Comparison of ENCODE assay signal across 11 mouse cellular contexts in genomic region chr12:106226776-106227562, GRCm38 (mm10).
DNase-seq lines count a peak whose midpoint lies in the region; ATAC-seq and TF ChIP-seq lines count a peak whose summit lies in the region.
"Had no signal": no experiment of that assay in that cellular context is flagged by ENCODE, and none has a peak within 500 bp of the region (broad histone marks: within the 10 kb centered on the region; RNA-seq: fewer than 3 reads in every experiment).

No protein-coding gene starts in this region.

- TF ChIP-seq POLR2A in limb, embryonic 14.5 days (IDR thresholded peaks at IDR 0.05; ENCODE audit: borderline replicate concordance, extremely low read depth, insufficient read depth, insufficient read length): no peak

- intact Hi-C loops in left cerebral cortex, adult 2 months (cut with DNase I): no loop called here
- intact Hi-C loops in left cerebral cortex, postnatal 36 days (cut with DNase I): no loop called here

- H3K27me3 ChIP-seq in forebrain, embryonic 10.5 days (ENCODE audit: poor library complexity, severe bottlenecking): peaks cover 34% of the 10 kb centered on the region
- no peaks in the 10 kb centered on the region for H3K27me3 ChIP-seq in limb, embryonic 14.5 days (ENCODE audit: control insufficient read depth, insufficient read depth, low read length)
- no peaks in the 10 kb centered on the region for H3K27me3 ChIP-seq in stomach, embryonic 16.5 days (ENCODE audit: control insufficient read depth, insufficient read depth, low read length)
- H3K27me3 ChIP-seq: liver, embryonic 13.5 days had no signal

- no peak for DNase-seq in left cerebral cortex, adult 2 months (ENCODE audit: extremely low spot score in 1 of 2, low spot score in 2 of 2)
- no peak for DNase-seq in left cerebral cortex, postnatal 36 days (ENCODE audit: low spot score in 2 of 2)
- DNase-seq in forebrain, embryonic 10.5 days (ENCODE audit: extremely low spot score, low spot score): peak; percentile 34
- peak; percentile 28 for DNase-seq in limb, embryonic 14.5 days (ENCODE audit: low spot score)
- no peak for DNase-seq in cerebellum, adult 11 months
- no peak for DNase-seq in testis, postnatal 14 days (ENCODE audit: low spot score)
- DNase-seq: cerebellum, postnatal 14 days; heart, postnatal 10 days; liver, embryonic 13.5 days had no signal

- 0 out of 2 replicates have a peak overlapping the region, but pooled peaks have one; percentile 22 for H3K9ac ChIP-seq in limb, embryonic 14.5 days (ENCODE audit: low read depth, low read length, severe bottlenecking)
- H3K9ac ChIP-seq in stomach, embryonic 16.5 days (ENCODE audit: low read length): no peak overlapping the region
- H3K9ac ChIP-seq: liver, embryonic 13.5 days had no signal

- peak overlapping the region; percentile 32 for H3K4me2 ChIP-seq in limb, embryonic 14.5 days (replicated peaks; ENCODE audit: low read depth, low read length, severe bottlenecking)
- peak overlapping the region; percentile 21; the same call in 1 of the 2 replicates for H3K4me2 ChIP-seq in stomach, embryonic 16.5 days (ENCODE audit: low read depth, low read length)
- H3K4me2 ChIP-seq: liver, embryonic 13.5 days had no signal

- TF ChIP-seq CTCF in left cerebral cortex, adult 2 months (IDR thresholded peaks at IDR 0.05): no peak

- H3K27ac ChIP-seq in left cerebral cortex, adult 2 months: no peak overlapping the region
- H3K27ac ChIP-seq in forebrain, embryonic 10.5 days: peak overlapping the region; percentile 82
- no peak overlapping the region for H3K27ac ChIP-seq in limb, embryonic 14.5 days (replicated peaks; ENCODE audit: low read depth, low read length)
- H3K27ac ChIP-seq in stomach, embryonic 16.5 days (ENCODE audit: low read length): no peak overlapping the region
- H3K27ac ChIP-seq: liver, embryonic 13.5 days had no signal

- peaks cover 46% of the 10 kb centered on the region for H3K4me1 ChIP-seq in forebrain, embryonic 10.5 days
- peaks cover 4% of the 10 kb centered on the region; the same call in 1 of the 2 replicates for H3K4me1 ChIP-seq in limb, embryonic 14.5 days (ENCODE audit: control insufficient read depth, insufficient read depth, low read length)
- H3K4me1 ChIP-seq in stomach, embryonic 16.5 days (ENCODE audit: control insufficient read depth, insufficient read depth, low read length): no peaks in the 10 kb centered on the region
- H3K4me1 ChIP-seq: liver, embryonic 13.5 days had no signal

- 12% methylated on average over 25 of the region's 25 CpGs for WGBS in forebrain, embryonic 10.5 days
- 24% methylated on average over 25 of the region's 25 CpGs for WGBS in limb, embryonic 14.5 days
- WGBS in stomach, embryonic 16.5 days: 20% methylated on average over 25 of the region's 25 CpGs

- peak overlapping the region; percentile 26 for H3K4me3 ChIP-seq in left cerebral cortex, adult 2 months
- peak overlapping the region; percentile 27 for H3K4me3 ChIP-seq in forebrain, embryonic 10.5 days
- H3K4me3 ChIP-seq in limb, embryonic 14.5 days (replicated peaks; ENCODE audit: low read length): no peak overlapping the region
- H3K4me3 ChIP-seq in stomach, embryonic 16.5 days (replicated peaks; ENCODE audit: low read length): no peak overlapping the region
- H3K4me3 ChIP-seq: liver, embryonic 13.5 days had no signal

- no peaks in the 10 kb centered on the region for H3K36me3 ChIP-seq in forebrain, embryonic 10.5 days (replicated peaks)
- H3K36me3 ChIP-seq in limb, embryonic 14.5 days (ENCODE audit: control insufficient read depth, insufficient read depth, low read length): no peaks in the 10 kb centered on the region
- no peaks in the 10 kb centered on the region for H3K36me3 ChIP-seq in stomach, embryonic 16.5 days (ENCODE audit: control insufficient read depth, insufficient read depth, low read length)
- H3K36me3 ChIP-seq: liver, embryonic 13.5 days had no signal

- 0 out of 2 replicates have a peak, but pooled peaks cover 5% of the 10 kb centered on the region for H3K9me3 ChIP-seq in forebrain, embryonic 10.5 days
- H3K9me3 ChIP-seq in limb, embryonic 14.5 days (ENCODE audit: control insufficient read depth, low read length): no peaks in the 10 kb centered on the region
- no peaks in the 10 kb centered on the region for H3K9me3 ChIP-seq in stomach, embryonic 16.5 days (replicated peaks; ENCODE audit: control insufficient read depth, low read length)
- H3K9me3 ChIP-seq: liver, embryonic 13.5 days had no signal

- no peak for ATAC-seq in limb, embryonic 14.5 days (ENCODE audit: low FRiP score, low read depth)
- ATAC-seq in stomach, embryonic 16.5 days (ENCODE audit: insufficient read depth, low FRiP score): no peak
- ATAC-seq in megakaryocyte progenitor cell, adult 5-6 weeks (replicated peaks; ENCODE audit: poor library complexity): no peak

Comparison
In these comparisons a context has a peak if more than half of its experiments do, and no peak if none do; other contexts are left out.
1. DNase-seq: peak in forebrain, embryonic 10.5 days (single experiment) and limb, embryonic 14.5 days (single experiment); none in left cerebral cortex, adult 2 months (0 of 2), left cerebral cortex, postnatal 36 days (0 of 2), cerebellum, adult 11 months (single experiment) and testis, postnatal 14 days (single experiment).
2. H3K4me3 ChIP-seq: peak in left cerebral cortex, adult 2 months (single experiment) and forebrain, embryonic 10.5 days (single experiment); none in limb, embryonic 14.5 days (single experiment) and stomach, embryonic 16.5 days (single experiment).